8 mouse cellular contexts compared by ENCODE assay signal in the genomic region with DNA sequence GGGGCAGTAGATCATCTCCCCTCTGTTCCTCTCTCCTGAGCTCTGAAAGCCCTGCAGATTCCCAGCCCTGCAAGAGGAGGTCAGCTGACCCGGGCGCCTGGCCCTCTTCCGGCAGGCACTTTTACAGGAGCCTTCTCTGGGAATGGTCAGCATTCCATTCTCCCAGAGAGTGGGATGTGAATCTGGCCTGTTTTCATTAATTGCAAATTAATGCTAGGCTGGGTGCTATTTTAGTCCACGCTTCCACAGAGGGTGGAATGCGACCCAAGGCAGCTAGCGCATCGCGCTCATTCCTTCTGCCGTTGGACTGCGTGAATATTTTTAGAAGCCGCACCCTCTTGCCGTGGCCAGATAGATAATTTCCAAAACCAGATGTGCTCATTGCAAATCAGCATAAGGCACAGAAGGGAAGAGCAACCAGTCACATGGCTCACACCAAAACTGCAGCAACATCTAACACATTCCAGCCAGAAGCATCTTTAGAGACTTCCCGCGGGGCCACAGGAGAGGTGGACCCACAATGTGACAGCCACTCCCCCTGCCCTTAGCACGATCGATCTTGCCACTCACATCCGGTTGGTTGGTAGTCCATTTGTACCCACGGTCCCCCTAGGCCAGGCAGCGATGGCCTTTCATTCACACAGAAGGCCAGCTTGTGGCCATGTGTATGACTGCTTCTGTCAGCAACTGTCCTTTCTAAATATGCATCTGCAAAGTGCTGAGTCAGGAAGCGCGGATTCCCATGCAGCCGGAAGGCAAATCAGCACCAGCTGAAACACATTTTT. TPM values are rescaled to one million over a fixed set of nuclear protein-coding genes. Genes with fewer than 3 reads are reported as not detected.
DNase-seq lines count a peak whose midpoint lies in the region; ATAC-seq lines count a peak whose summit lies in the region.

No protein-coding gene starts in this region.

- peak overlapping the region; percentile 75 for H3K27ac ChIP-seq in forebrain, embryonic 10.5 days
- no peak overlapping the region for H3K27ac ChIP-seq in limb, embryonic 12.5 days
- peak overlapping the region; percentile 45; the same call in 1 of the 2 replicates for H3K27ac ChIP-seq in midbrain, embryonic 14.5 days (replicated peaks; ENCODE audit: low read depth, low read length)

- H3K27me3 ChIP-seq in forebrain, embryonic 10.5 days (ENCODE audit: poor library complexity, severe bottlenecking), result no peaks in the 10 kb centered on the region
- no peaks in the 10 kb centered on the region for H3K27me3 ChIP-seq in limb, embryonic 12.5 days
- H3K27me3 ChIP-seq in midbrain, embryonic 14.5 days (ENCODE audit: control insufficient read depth, insufficient read depth, low read length), result no peaks in the 10 kb centered on the region

- H3K4me3 ChIP-seq in forebrain, embryonic 10.5 days, result no peak overlapping the region
- no peak overlapping the region for H3K4me3 ChIP-seq in limb, embryonic 12.5 days (replicated peaks)
- H3K4me3 ChIP-seq in midbrain, embryonic 14.5 days (replicated peaks; ENCODE audit: low read depth, low read length), result no peak overlapping the region

- peak overlapping the region; percentile 8; the same call in 1 of the 2 replicates for H3K4me2 ChIP-seq in limb, embryonic 12.5 days
- no peak overlapping the region for H3K4me2 ChIP-seq in midbrain, embryonic 14.5 days (ENCODE audit: low read length)

- no peak for DNase-seq in frontal cortex, postnatal 25 days (ENCODE audit: low spot score in 2 of 2)
- no peak for DNase-seq in forebrain, embryonic 10.5 days (ENCODE audit: extremely low spot score, low spot score)
- peak; percentile 58 to 74 for DNase-seq in heart, postnatal 14 days
- DNase-seq in midbrain, embryonic 14.5 days, result no peak
- DNase-seq in layer of hippocampus, adult 8-10 months (ENCODE audit: low spot score in 2 of 2), result no peak

- 57% methylated on average over 22 of the region's 22 CpGs for WGBS in forebrain, embryonic 10.5 days
- WGBS in limb, embryonic 12.5 days, result 30% methylated on average over 22 of the region's 22 CpGs
- 61% methylated on average over 22 of the region's 22 CpGs for WGBS in midbrain, embryonic 14.5 days

- H3K9me3 ChIP-seq in forebrain, embryonic 10.5 days, result no peaks in the 10 kb centered on the region
- no peaks in the 10 kb centered on the region for H3K9me3 ChIP-seq in limb, embryonic 12.5 days
- H3K9me3 ChIP-seq in midbrain, embryonic 14.5 days (ENCODE audit: control insufficient read depth, low read length), result no peaks in the 10 kb centered on the region

- peak; percentile 15 for ATAC-seq in frontal cortex, adult (ENCODE audit: low TSS enrichment)
- ATAC-seq in limb, embryonic 12.5 days (ENCODE audit: insufficient number of reproducible peaks, insufficient read depth, low FRiP score, low TSS enrichment, low read depth), result 0 out of 2 replicates have a peak, but pooled peaks have one; percentile 17
- no peak for ATAC-seq in midbrain, embryonic 14.5 days (ENCODE audit: low FRiP score, low TSS enrichment)
- ATAC-seq in erythroblast, adult 5-6 weeks (replicated peaks; ENCODE audit: low FRiP score, poor library complexity, severe bottlenecking), result no peak

- peaks cover 38% of the 10 kb centered on the region for H3K36me3 ChIP-seq in forebrain, embryonic 10.5 days (replicated peaks)
- H3K36me3 ChIP-seq in limb, embryonic 12.5 days, result peaks cover 31% of the 10 kb centered on the region
- peaks cover 17% of the 10 kb centered on the region for H3K36me3 ChIP-seq in midbrain, embryonic 14.5 days (ENCODE audit: control insufficient read depth, insufficient read depth, low read length)

- no peak overlapping the region for H3K9ac ChIP-seq in limb, embryonic 12.5 days (replicated peaks)
- no peak overlapping the region for H3K9ac ChIP-seq in midbrain, embryonic 14.5 days (replicated peaks; ENCODE audit: low read length)

- H3K4me1 ChIP-seq in forebrain, embryonic 10.5 days, result peaks cover 96% of the 10 kb centered on the region
- H3K4me1 ChIP-seq in limb, embryonic 12.5 days (replicated peaks), result peaks cover 47% of the 10 kb centered on the region
- H3K4me1 ChIP-seq in midbrain, embryonic 14.5 days (ENCODE audit: control insufficient read depth, insufficient read depth, low read length), result peaks cover 43% of the 10 kb centered on the region

- intact Hi-C loops in heart, postnatal 14 days (cut with DNase I), result loop anchor here (5.0 kb wide), 1 partner anchor 156 kb away; no protein-coding TSS in a partner anchor

RNA-seq across cellular contexts. Expression of gene Nuak1, which starts 51.8 kb away (rescaled TPM):
- polyA plus RNA-seq in forebrain, embryonic 10.5 days (2016; fragmentation: Nextera tagmentation; extraction: Ambion mirVana), result 2.1 and 2.4 TPM in 2 replicates
- 10 to 100 TPM; 19.9 to 20.6 TPM for total RNA-seq in heart, postnatal 14 days (2021)
- 2.6 and 3.3 TPM in 2 replicates for polyA plus RNA-seq in limb, embryonic 12.5 days (2016; fragmentation: Nextera tagmentation; extraction: Ambion mirVana)
- polyA plus RNA-seq in midbrain, embryonic 14.5 days (2014; fragmentation: Nextera tagmentation; extraction: Ambion mirVana), result 5.4 and 9.2 TPM in 2 replicates
- total RNA-seq in layer of hippocampus, adult 8-10 months (2022), result 10 to 100 TPM; 52.6 to 70.1 (median 59.9) TPM
- total RNA-seq in erythroblast, adult 5-6 weeks (2015; ENCODE audit: low replicate concordance), result not detected in 2 replicates
- 0.85 TPM in 1 of 2 replicates, not detected in the other for total RNA-seq in erythroblast, adult 5-6 weeks (2017; ENCODE audit: low replicate concordance)

Comparison
In these comparisons a context has a peak if more than half of its experiments do, and no peak if none do; other contexts are left out.
1. ATAC-seq: peak in frontal cortex, adult (single experiment) and limb, embryonic 12.5 days (single experiment); none in midbrain, embryonic 14.5 days (single experiment) and erythroblast, adult 5-6 weeks (single experiment).
2. DNase-seq: peak in heart, postnatal 14 days (2 of 2); none in frontal cortex, postnatal 25 days (0 of 2), forebrain, embryonic 10.5 days (single experiment), midbrain, embryonic 14.5 days (single experiment) and layer of hippocampus, adult 8-10 months (0 of 2).
3. RNA of gene Nuak1, which starts 51.8 kb away (total RNA-seq): 52.6 to 70.1 TPM in layer of hippocampus, adult 8-10 months and 19.9 to 20.6 TPM in heart, postnatal 14 days; 0.85 TPM in erythroblast, adult 5-6 weeks; every median in the first group is over 10 times any median in the second.